Mouse (Mus musculus) ES-CJ7 (cell line): ENCODE results near the gene Inpp5a.

Source experiments
- DNase-seq: peaks from one replicate; pipeline ENCODE4 v3.0.0; 2011; ENCODE audit warnings: low read depth, low spot score

The Inpp5a gene

DNA sequence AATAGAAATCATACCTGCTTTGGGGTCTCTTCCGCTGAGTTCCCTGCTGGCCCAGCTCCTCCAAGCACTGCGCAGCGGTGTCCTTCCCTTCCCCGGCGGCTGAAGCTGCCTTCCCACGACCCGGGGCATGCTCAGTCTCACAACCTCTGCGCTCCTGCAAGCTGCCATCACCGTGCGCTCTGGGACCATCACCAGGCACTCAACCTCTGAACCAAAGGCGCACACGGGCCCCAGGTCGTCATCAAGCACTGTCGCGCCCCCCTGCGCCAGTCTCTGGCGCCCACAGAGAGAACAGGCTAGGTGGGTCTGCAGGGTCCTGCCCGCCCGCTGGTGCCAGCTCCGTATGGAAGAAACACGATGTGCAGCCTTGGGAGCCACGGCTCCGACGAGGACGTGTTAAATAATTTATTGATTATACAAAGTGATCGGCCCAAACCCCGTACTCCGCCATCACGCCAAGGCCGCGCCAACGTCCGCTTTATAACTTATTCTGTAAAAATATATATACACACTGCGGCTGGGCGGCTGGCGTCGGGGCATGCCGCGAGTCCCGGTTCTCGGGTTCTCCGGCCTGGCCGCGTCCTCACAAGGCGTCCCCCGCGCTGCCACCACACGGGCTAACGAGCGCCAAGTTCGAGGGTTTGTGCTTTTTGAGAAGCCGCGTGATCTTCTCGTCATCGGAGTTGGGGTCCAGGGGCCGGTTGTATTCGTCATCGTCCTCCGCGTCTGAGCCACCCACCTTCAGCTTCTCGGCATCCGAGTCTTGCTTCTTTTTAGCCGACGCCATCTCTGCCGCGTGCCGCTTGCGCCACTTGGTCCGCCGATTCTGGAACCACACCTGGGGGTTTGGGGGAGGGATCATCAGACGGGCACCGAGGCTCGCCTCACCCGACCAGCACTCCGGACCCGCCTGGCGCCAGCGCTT lies 192.2 kb downstream of the Inpp5a start:
- DNase-seq, result peak; percentile 59

DNA sequence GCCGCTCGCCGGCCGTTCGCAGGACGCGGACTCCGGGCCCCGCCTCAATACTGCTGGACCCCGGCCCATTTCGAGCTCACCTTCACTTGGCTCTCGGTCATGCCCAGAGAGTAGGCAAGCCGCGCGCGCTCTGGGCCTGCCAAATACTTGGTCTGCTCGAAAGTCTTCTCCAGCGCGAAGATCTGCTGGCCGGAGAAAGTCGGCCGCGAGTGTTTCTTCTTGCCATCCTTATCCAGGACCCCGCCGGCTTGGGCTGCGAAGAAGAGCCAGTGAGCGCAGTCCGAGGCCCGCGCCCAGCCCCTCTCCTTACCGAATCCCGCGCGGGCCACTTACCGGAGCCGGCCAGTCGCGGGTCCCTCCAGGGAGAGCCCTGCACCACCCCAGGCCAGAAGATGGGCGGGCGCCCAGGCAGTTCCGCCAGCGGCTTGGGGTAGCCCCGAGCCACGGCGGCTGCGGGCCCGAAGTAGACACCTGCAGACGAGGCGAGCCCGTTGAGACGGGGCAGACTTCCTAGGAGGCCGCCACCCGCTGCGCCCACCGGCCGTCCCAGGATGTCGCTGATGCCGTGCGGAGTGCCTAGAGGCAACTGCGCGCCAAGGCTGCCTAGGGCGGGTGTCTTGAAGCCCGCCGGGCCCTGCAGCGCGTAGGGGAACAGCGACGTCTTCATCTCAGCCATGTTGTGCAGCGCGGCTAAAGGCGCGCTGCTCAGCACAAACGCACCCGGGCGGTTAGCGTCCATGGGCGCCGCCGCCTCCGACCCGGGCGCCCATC lies 193.1 kb downstream of the Inpp5a start:
- DNase-seq, result peak; percentile 35

DNA sequence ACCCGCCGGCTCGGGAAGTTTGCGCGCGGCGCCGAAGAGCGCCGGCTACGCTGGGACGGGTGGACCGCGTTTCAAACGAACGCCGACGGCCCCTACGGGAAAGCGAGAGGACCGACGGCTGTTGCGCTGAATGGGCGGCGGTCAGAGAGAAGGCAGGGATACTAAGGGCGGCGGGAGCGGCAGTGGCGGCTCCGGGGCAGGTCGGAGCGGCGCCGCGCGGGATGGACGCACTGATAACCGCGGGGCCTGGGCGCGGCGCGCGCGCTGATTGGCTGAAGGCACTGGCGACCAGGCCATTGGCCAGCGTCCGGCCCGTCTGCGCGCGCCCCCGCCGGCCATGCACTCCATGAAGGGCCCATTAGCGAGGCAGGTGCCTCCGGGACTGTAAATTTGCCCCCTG lies 193.7 kb downstream of the Inpp5a start, which contains the start of gene Nkx6-2:
Gene Nkx6-2 (minus strand): TSS at position 203 of the 400 bp plus-strand sequence.
- peak; percentile 42 for DNase-seq

DNA sequence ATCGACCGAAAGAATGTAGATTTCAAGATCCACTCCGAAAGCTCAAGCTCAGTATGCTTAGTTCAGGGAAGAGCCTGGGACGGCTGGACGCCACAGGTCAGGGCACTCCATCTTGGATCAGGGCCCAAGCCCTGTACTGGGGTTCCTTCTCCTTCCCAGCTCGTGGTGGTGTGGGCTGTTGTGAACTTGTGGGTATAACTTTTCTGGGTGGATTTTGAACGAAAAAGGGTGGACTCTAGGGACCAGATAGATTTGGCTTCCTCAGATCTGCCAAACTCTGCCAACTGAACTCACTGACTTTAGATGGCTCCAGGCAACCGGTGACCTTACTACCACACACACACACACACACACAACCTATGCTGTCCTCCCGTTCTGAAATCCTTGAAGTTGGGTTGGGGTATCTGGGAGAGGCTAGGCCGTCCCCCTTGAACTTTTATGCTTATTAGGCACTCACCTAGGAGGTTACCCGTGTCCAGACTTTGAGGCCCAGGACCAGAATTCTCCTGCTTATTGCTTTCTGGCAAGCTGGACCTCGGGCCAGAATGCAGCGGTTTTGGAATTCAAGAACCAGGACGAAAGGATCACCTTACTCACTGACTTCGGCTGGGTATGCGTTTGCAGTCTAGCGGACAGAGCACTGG lies 194.3 kb downstream of the Inpp5a start:
- DNase-seq, result no peak

DNA sequence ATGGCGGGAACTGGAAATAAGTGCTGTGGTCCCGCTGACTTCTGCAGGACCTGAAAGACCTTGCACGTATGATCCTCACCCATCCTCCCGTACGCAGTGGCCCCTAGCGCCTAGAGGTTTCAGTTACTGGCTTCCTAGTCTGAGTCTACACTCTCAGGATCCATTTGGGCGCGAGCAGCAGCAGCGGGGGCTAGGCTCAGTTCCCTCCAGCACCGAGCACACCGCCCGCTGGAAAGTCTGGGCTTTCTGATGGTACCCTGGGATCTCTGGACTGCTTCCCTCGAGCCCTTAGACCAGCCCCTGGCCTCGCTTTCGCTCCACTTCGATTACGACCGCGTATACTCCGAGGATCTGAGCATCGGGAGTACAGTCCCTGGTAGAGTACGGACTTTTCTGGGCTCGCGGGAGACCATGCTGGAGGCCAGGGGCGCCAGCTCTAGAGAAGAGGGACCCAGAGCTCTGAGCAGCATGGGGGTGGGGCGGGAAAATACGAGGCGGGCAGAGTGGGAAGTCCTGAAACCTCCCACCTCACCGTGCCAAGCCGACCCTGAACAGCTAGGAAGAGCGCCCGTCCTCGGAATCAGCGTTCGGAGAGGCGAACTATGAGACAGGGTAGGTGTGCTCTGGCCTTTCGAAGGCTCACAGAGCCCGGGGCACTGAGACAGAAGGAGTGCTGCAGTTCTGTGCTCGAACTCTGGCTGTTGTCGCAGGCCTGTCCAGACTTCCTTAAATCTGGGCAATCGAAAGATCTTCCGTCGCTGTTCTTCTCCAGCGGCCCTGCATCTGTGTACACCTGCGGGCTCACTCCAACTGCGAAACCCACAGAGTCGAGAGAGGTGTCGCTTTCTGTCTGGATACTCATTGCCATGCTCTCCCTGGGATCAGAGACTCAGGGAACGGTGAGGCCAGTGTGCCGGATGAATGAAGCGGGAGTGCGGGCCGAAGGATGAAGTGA lies 195.6 kb downstream of the Inpp5a start:
- DNase-seq, result peak; percentile 27

DNA sequence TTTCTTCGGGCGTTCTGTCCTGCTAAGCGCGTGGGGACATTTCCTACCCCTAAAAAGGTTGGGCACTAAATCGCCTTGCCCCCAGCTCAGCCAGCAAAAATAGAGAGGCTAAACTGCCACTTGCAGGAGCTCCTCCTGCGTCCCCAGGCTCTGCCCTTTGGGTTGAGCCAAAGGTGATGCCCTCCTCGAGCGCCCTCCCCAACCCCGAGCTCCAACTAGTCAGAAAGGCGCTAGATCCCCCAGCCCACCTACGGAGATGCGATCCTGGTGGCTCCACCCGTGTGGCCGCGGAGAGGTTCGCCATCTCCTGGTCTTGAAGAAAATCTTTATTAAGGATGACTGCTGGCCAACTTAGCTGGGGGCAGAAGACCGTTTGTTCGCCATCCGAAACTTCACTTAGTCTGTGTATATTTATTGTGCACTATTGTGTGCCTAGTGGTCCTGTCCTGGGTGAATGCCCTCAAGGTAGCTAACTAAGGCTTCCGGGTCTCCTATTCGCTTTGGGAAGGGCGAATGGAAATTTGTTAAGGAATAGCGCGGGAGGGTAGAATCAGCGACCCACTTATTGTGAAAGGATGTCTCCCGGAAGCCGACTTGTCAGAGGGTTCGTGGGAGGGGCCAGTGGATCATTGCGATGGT lies 196.4 kb downstream of the Inpp5a start:
- DNase-seq, result peak; percentile 48

DNA sequence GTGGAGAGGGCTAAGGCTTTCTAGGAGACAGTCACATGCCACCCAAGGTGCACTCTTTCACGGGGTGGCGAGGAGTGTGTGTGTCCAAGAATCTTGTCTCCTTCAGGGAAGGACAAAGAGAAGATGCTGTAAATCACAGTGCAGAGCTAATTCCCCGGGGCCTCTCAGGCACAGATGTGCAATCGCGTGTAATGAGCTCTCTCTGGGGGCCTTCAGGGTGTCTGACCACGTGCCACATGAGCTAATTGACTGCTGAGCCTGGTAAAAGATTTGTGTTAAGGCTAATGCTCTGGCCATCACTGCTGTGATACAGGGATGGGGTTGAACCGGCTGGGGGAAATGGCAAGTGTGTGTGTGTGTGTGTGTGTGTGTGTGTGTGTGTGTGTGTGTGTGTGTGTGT lies 199.0 kb downstream of the Inpp5a start:
- DNase-seq, result no peak

DNA sequence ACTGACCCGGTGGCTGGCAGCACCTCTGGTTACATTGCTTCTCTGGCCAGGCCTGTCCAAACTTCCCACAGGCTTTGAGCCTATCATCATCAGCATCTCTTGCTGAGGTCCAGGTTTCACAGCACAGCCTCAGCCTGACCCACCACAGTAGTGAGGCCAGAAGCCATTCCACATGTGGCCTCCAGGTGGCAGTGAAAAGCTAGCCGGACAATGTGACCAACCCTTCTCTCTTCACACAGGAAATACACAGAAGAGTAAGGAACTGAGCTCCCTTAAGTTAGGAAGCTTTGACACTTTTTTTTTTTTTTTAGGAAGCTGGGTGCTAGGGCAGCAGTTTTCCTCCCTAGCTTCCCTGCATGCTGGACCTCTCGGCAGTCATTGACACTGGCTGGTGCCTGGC lies 201.4 kb downstream of the Inpp5a start:
- DNase-seq, result peak; percentile 78

DNA sequence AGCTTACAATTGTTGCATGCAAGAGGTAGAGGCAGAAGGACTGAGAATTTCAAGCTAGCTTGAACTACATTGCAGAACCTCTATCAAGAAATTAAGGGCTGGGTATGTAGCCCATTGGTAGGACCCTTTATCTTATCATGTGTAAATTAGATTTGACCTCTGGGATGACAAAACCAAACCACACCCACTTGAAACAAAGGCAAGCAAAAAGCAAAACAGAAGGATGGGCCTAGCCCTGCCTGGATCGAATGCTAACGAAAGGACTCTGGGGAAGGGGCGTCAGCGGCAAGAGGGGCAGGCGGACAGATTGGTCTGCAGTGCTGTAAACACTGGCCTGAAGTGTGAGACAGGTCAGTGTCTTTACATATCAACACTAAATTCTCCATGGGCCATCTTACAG lies 202.4 kb downstream of the Inpp5a start:
- DNase-seq, result peak; percentile 69

DNA sequence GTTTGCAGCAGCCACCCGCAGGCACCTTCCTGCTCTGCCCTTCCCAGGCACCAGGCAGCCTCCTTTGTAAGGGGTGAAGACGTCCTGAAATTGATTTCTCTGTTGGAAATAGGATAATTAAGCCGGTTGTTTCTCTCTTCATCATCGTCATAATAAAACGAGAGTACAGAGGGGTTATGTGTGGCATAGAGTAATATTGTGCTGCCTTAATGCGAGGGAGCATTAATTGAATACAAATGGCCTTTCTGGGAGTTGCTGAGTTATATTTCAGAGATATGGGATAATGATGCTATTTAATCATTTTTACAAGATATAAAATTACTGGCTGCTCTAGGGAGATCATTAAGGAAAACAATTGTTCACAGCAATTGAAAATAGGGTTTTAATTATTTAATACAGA lies 206.4 kb downstream of the Inpp5a start:
- no peak for DNase-seq

DNA sequence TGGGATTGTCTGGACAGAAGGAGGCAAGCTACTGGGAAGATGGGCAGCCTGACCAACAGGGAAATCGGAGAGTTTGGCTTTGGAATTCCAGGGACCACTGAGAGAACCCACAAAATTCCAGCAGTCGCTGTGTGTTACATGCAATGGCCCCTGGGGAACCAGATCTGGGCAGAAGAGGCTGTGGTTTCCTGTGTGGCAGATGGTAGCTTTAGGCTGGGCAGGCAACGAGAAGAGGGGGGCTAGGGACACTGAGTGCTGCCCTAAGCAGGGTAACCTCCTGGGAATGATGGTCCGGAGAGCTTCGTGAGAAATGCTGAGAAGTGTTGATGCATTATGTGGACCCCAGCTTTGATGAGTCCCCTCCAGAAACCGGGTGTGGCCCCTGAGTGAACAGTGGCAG lies 207.0 kb downstream of the Inpp5a start:
- DNase-seq, result no peak

DNA sequence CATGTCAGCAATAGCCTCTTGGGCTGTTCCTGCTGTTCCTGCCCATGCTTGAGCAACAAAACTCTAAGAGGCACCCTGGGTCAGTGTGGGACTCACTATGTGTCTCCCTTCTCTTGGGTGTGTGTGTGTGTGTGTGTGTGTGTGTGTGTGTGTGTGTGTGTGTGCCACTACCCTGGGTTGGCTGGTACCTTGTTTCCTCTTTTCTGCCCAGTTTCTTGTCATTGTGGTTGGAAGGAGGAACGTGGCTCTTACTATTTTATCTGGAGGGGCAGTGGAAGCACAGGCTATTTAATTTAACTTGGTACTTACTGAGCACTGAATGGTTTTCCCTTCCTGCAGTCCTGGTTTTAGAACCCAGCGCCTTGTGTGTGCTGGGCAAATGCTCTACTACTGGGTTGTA lies 221.4 kb downstream of the Inpp5a start:
- no peak for DNase-seq

DNA sequence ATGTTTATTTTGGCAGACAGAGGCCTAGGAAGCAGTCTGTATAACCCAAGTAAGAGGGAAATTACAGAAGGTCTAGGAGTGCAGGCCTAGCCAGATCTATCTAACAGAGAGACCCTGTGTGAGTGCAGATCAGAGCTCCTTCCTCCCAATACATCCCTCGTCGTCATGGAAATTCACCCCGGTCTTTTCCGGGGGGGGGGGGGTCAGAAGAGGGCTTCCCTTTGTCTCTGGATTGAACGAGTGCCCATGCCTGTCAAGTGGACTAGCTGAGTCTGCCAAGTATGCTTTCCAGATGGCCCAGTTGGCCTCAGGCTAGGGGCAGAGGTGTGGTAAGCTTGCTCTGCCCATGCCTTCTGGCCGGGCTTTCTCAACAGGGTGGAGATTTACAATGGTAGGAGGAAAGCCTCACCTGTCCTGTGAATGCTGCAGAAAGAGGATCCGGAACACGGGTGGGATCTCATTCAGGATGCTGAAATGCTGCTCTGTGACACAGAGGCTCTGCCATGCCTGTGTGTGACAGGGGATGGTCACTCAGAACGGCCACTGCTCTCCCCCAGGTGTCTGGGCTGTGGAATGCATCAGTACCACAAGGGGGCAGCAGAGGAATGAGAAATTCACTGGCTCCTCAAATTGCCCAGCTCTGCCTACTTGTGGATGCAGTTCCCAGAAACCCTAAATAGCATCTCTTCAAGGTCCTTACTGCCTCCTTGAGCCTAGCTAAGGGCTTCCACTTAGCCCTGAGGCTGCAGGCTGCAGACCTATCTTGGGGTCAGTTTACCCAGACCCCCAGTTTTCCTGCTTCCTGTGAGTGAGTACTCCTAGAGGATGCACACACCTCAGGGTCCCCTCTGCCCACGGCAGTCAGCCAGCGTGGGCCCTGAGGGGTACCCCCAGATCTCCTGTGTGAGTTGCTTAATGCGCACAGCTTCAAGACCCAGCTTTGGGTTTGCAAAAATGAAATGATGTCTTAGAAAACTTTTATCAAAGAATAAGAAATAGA lies 227.2 kb downstream of the Inpp5a start:
- DNase-seq, result peak; percentile 69

DNA sequence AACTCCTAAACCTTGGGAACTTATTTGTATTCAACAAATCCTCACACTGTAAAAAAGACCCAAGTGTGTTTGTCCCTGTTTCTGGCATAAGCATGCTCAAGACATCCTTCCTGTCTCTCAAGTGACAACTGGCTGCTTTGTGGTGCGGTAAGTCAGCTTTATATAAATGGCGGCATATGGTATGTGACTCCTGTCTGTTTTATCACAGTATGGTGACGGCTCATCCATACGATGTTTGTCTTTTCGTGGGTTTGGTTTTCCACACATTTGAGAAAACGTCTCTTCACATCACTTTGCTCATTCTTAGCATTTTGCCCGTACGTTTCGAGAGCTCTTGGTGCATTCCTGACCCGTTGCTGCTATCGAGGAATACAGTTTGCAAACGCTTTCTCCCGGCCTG lies 233.7 kb downstream of the Inpp5a start:
- DNase-seq, result no peak

DNA sequence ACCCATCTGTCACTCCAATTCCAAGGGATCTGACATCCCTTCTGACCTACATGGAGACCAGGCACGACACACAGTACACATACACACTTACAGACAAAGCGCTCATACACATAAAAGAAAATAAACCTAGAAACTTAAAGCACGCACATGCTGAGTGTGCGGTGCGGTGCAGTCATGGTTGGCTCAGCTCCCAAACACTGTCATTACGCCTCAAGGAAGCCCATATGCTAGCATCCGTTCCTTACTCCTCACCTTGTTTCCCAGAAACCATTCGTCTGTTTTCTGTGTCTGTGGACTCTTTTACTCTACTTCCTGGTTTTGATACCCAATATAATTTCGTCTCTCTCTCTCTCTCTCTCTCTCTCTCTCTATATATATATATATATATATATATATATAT lies 236.2 kb downstream of the Inpp5a start:
- no peak for DNase-seq
